Mouse (Mus musculus): ENCODE measurements around the gene Ncoa5.

GRCm38 (mm10) chr2:165081257-165081656, 46.6 kb upstream of the Ncoa5 start:
- TF ChIP-seq POLR2A (IDR thresholded peaks at IDR 0.05; ENCODE audit: low read depth, low read length) (no peak), CTCF (IDR thresholded peaks at IDR 0.05; ENCODE audit: extremely low read depth, insufficient read depth, insufficient read length, insufficient replicate concordance) (no peak)
